Mouse (Mus musculus) thymus, postnatal 25 days (tissue): Measurements from ENCODE around the gene A630095N17Rik.

ENCODE experiments used
- DNase-seq: peaks from one replicate; pipeline ENCODE4 v3.0.0; 2022

The A630095N17Rik gene

GRCm38 (mm10) chr1:75231664-75232152 is at the start of gene A630095N17Rik:
Gene A630095N17Rik, minus strand, starts transcription at chr1:75232102.
- DNase-seq: no peak

GRCm38 (mm10) chr1:75278228-75278627 is 46.3 kb upstream of the A630095N17Rik start, which contains the start of gene Resp18:
Gene Resp18, minus strand, starts transcription at chr1:75278415.
- no peak for DNase-seq

- DNase-seq: peak; percentile 30
These were observed 45.6 kb upstream of the A630095N17Rik start for GRCm38 (mm10) chr1:75277195-75278188.

DNA sequence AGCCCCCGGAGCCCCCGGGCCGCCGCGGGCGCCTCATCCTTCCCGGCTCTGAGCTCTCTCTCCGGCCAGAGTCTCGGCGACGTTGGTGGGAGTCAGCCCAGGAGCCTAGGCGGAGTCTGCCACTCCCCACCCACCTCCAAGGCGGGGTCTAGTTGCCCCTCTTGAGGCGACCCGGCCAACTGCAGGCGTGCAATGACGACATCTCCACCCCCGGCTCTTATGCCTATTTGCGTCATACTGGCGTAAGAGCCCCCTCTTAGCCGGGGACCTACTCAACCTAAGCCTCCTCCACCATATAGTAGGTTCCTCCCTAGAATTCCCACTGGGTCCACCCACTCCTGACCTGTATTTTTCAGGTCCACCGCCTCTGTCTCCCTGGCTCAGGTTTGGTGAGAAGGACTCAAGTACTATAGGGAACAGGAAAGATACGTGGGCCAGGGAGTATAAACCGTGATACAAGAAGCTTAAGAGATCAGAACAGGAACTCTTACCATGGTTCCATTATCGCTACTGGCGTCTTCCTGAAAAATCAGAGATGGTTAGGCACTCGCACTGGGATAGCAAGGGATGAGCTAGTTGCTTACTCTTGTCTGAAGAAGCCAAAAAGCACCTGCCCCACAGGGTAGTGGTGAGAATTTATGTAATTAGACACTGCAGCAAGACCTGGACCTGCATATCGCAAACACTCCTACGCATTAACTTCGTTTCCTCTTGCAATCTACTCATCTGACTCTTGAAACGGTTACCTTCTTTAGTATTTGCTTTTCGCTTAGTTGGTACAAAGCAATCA is 32.4 kb upstream of the A630095N17Rik start, which contains the start of gene Ptprn:
Ptprn (minus strand) TSS at position 412 of the 790 bp plus-strand sequence.
- no peak for DNase-seq

DNA sequence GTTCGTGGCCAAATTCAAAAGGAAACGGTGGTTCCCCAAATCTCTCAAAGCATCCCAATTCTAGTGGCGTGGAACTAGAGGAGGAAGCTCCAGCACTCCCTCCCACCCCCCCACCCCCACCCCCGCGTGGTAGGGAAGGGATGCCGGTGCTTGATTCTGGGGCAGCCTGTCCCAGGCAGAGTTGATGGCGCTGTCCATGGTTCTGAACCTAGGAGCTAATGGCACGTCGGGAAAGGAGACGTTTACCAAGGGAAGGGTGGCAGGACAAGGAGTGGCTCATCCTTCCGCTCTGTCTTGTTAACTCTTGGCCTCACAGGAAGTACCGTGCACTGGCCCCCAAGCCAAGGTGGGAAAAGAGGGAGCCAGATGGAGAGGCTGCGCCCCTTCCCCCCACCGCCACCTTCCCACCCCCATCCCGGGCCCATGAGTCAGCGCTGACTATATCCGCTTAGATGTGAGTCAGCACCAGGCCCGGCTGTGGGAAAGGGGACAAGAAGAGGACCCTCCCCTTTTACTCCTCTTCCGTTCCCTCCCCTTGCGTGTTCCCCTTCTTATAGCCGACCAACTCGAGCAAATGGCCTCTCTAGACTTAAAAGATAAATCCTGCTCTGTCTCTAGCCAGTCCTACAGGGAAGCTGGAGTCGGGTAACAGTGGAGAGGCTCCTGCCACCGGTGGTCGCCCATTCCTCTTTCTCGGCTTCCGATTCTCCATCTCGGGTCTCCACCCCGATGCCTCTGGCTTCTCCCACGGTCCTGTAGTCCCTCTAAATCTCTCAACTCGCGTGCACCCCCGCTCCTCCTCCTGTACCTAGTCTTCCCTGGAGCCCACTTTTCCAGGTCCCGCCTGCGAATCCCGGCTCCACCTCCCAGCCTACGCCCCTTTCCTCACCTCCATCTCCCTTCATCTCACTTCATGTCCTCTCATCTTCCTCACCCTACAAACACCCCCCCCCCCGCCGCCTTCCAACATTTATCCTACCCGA is 31.4 kb upstream of the A630095N17Rik start:
- DNase-seq: peak; percentile 44

DNA sequence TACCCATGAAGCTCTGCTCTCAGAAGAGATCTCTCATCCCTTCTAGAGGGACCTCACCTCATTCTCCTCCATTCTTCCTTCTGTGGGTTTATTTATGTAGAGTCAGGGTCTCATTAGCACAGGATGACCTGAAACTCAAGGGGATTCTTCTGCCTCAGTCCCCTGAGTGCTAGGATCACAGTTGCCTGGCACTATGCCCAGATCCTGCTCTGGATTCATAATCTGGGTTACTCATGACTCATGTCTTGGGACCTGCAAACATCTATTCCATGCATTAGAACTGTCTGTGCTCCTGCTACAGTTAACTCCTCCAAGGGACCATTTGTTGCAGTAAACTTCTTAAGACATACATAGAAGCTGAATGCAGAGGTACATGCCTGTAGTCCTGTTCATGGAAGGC is 29.4 kb upstream of the A630095N17Rik start:
- DNase-seq: no peak

DNA sequence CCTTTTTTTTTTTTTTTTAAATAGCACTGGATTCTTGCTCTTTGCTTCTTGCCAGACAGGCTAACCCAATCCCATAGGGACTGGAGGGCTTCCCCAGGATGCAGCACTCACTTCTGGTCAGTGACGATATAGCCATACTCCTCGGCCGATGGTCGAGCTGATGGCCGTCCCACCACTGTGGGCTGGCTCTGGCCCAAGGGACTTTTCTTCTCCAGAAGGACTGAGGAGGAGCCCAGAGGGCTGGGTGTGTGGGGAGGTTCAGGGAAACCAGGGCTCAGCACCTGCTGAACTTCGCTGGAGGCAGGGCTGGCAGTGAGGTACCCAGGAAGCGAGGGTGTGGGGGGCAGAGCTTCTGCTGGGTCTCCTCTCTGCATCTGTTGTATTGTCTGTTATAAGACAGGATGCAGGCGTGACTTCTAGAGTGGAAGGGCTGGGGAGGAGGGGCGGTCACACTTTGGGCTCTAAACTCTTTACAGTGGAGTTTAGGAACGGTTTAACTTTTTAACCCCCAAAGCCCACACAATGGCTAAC is 23.7 kb upstream of the A630095N17Rik start:
- peak; percentile 71 for DNase-seq

GRCm38 (mm10) chr1:75254625-75255013 is 22.7 kb upstream of the A630095N17Rik start:
- DNase-seq: no peak

GRCm38 (mm10) chr1:75253849-75254624 is 22.1 kb upstream of the A630095N17Rik start:
- peak; percentile 88 for DNase-seq

DNA sequence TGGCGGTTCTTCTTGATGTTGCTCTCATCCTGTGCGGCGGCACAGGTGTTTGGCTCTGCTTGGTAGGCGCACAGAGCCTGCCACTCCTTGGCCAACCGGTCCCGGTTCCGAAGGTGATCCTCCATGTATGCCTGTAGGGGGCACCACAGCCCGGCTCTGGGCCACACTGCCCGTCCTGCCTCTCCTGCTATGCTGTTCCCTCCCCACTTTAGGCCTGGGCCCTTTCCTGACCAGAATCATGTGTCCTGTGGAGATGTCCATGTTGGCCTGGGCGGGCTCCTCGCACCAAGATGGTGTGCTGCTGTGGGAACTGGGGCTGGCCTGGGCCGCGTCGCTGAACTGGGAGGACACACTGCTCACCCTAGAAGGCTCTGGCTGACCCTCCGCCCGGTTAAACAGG is 21.1 kb upstream of the A630095N17Rik start:
- no peak for DNase-seq

DNA sequence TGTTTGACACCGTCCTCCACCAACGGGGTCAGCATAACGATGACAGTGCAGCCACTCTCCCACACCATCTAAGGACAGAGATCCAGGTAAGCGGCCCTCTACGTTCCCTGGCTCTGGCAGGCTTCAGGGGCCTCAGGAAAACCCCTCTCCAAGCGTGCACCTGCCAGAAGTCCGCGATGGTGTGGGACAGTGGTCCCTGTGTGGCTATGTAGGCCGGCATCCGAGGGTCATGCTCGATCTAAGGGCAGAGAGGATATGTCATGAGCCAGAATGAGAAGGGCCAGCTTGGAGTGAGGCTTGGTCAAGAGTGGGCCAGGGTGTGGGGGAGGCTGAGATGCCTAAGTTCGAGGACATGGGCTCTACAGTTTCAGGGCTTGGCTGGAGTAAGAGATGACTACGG is 20.4 kb upstream of the A630095N17Rik start:
- no peak for DNase-seq

- peak; percentile 90 for DNase-seq
These were observed 19.4 kb upstream of the A630095N17Rik start for GRCm38 (mm10) chr1:75251112-75251970.

DNA sequence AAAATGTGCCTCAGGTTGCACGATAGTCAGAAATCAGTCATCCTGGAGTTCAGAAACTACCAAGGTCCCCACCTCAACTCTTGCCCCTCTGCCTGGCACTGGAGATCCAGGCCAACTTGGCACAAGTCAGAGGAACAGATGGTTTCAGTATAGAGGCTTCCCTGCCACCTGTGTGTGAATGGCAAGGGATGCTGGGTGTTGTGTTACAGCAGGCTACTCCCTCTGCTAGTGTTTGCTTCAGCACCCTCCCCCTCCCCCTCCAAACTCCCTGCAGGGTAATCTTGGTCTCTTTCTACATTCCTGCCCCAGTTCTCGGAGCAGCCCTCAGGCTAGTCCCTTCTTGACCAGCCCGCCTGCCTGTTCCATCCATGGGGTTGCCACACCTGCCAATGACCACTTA is 18.6 kb upstream of the A630095N17Rik start:
- DNase-seq: no peak

DNA sequence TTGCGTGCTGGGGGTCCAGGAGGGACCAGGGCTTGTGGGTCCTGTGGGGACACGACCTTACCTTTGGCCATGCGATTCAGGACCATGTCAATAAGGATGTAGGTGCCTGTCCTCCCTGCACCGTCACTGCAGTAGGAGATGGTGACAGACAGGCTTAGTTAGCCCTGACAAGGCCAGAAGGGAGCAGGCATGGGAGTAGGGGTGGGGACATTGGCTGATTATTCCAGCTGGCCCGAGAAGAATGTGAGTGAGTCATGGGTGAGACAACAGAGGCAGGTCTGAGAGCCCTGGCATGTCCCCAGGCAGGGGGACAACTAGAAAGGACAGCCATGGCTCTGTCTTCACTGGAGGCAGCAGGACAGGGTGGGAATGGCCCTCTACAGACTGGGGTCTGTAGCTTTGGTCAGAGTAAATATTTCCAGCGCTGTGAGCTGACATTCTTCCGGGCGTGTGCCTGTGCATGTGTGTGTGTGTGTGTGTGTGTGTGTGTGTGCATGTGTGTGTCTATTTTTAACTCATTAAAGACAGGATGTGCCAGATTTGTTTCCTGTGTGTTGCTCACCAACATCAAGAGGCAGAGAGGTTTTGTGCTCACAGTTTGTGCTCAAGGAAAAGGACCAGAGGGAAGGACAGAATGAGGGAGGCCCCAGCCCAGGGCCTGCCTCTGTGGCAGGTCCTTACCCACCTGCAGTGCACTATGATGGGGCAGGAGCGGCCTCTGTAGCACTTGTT is 16.3 kb upstream of the A630095N17Rik start:
- DNase-seq: no peak

DNA sequence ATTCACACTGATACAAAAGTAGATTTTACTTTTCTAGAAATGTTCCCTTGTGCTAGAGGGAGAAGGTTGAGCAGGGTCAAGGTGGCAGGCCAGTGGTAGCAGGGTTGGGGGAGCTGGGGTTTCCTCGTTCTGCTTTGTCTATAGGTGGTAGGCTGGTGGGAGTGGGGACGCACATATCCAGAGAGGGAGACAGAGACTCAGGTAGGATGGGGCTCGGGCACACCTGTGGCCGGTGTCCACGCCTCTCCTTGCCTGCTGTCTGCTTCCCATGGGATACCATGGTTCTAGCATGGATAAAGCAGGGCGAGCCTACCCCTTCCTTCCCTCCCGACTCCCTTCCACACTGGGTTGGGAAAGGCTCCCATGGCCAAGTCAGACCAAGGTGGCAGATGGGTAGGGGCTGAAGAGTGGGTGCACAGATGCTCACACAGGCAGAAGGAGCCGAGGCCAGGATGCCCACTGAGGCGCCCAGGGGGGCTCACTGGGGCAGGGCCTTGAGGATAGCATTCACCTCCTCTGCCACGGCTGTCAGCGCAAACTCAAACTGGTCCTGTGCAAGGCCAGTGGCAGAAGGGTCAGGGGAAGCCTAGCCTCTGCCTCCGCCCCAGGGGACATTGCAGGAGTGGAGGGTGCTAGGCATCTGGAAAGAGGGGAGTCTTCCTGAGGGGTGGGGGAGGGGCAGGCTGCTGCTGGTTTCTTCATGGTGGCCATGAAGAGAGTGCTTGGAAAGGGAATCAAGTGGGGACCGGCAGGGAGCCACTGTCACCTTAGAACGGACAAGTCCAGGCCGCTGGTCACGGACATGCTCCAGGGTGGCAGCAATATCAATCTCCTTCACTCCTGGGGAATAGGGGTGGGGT is 15.4 kb upstream of the A630095N17Rik start:
- DNase-seq: no peak

DNA sequence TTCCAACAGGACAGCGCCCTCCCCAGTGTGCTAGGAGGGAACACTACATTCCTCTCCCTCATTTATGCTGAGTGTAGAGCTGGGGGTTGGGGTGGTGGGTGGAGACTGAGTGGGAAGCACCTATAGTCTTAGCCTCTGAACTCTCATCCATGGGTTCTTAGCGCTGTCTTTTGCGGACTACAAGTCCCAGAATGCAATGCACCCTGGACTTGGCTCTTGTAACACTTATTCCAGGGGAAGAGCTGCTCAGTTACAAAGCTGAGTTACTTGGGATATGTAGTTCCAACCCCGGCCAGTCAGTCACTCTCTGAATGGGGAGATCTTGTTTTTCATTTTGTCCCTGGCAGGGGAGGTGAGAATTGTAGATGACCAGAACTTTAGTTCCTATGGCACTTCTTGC is 12.9 kb upstream of the A630095N17Rik start:
- peak; percentile 35 for DNase-seq

GRCm38 (mm10) chr1:75244175-75244826 is 12.4 kb upstream of the A630095N17Rik start:
- DNase-seq: no peak

DNA sequence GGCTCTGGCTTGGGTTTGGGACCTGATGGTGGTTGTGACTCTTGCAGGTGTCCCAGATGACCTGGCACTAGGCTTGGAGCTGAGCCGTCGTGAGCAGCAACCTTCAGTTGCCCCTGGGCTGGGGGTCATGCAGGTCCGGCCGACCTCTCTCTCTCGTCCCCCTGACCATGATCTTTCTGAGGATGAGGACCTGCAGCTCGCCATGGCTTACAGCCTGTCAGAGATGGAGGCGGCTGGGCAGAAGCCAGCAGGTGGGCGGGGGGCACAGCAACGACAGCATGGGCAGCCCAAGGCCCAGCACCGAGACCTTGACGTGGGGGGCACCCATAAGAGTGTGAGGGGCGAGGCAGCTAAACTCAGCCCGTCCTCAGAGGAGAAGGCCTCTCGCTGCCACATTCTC is 11.5 kb upstream of the A630095N17Rik start:
- DNase-seq: no peak
